Mouse (Mus musculus): ENCODE measurements around the gene Rsph14.

Rsph14 gene

GRCm38 (mm10) chr10:74933548-74934190 is 98.7 kb downstream of the Rsph14 start:
- DNase-seq (ENCODE audit: low read depth) = peak; percentile 28

DNA sequence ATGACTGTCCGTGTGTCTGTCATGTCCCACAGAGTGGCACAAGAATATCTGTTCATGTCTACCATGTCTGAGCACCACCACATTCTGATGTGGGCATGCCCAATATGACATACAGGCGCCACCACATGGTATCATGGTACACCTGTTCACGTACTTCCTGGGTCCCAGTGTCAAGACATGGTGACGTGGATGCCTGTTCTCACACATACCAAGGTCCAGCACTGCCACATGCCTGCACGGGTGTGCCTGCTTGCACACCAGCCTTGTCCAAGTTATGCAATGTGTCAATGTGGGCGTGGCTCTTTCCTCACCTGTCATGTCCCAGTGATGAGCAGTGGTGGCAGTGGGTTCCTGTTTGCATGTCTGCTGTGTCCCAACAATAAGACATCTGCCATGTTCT is 99.9 kb downstream of the Rsph14 start:
- DNase-seq (ENCODE audit: low read depth) = no peak

- DNase-seq (ENCODE audit: low read depth) = no peak
These were observed 100.8 kb downstream of the Rsph14 start for GRCm38 (mm10) chr10:74931631-74932030.

DNA sequence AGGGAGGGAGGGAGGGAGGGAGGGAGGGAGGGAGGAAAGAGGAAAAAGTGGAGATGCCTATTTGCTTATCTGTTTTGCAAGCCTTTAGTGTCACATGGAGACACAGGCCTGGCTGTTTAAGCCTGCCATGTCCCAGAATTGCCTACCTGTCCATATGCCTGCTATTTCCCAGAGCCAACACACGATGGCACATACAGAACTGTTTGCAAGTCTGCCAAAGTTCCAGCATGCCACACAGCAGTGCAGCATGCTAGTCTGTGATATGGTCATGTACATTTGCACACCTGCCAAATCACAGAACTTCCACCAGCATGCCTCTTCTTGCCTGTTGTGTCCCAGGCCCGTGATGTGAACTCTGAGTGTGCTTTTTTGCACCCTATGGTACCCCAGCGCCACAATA is 101.8 kb downstream of the Rsph14 start:
- peak; percentile 27 for DNase-seq (ENCODE audit: low read depth)

- DNase-seq (ENCODE audit: low read depth) = no peak
These were observed 102.8 kb downstream of the Rsph14 start for GRCm38 (mm10) chr10:74929578-74929977.

DNA sequence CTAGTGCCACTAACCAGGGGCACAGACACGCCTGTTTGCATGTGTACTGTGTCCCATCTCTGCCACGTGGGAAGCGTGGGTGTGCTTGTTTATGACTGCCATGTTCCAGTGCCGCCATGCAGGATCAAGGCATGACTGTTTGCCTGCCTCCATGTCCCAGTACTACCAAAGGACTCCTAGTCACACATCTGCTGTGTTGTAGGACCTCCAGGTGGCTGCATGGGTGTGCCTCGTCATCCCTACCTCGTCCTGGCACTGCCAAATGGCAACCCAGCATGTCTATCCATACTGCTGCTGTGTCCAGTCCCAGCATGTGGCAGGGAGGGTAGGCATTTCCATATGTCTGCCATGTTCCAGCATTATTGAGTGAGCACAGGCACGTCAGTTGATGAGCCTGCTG is 104.1 kb downstream of the Rsph14 start:
- no peak for DNase-seq (ENCODE audit: low read depth)

- no peak for DNase-seq (ENCODE audit: low read depth)
These were observed 107.1 kb downstream of the Rsph14 start for GRCm38 (mm10) chr10:74925324-74925723.

- no peak for DNase-seq (ENCODE audit: low read depth)
These were observed 108.1 kb downstream of the Rsph14 start for GRCm38 (mm10) chr10:74924274-74924673.

GRCm38 (mm10) chr10:74922763-74923162 is 109.6 kb downstream of the Rsph14 start:
- no peak for DNase-seq (ENCODE audit: low read depth)

DNA sequence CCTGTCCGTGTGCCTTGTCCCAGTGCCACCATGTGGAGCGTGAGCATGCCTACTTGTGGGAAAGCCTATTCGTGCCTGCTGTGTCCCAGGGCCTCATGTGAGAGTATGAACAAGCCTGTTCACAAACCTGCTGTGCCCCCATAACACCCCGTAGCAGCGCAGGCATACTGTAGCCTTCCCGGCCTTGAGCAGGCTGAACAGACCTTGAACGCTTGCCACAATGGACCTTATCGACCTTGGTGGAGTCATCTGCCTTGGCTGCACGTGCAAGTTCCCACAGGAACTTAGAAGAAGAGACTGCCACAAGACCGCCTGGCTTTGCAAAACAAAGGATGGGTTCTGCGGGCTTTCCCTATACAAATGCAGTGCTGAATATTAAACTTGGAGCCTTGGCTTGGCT is 110.8 kb downstream of the Rsph14 start:
- no peak for DNase-seq (ENCODE audit: low read depth)

DNA sequence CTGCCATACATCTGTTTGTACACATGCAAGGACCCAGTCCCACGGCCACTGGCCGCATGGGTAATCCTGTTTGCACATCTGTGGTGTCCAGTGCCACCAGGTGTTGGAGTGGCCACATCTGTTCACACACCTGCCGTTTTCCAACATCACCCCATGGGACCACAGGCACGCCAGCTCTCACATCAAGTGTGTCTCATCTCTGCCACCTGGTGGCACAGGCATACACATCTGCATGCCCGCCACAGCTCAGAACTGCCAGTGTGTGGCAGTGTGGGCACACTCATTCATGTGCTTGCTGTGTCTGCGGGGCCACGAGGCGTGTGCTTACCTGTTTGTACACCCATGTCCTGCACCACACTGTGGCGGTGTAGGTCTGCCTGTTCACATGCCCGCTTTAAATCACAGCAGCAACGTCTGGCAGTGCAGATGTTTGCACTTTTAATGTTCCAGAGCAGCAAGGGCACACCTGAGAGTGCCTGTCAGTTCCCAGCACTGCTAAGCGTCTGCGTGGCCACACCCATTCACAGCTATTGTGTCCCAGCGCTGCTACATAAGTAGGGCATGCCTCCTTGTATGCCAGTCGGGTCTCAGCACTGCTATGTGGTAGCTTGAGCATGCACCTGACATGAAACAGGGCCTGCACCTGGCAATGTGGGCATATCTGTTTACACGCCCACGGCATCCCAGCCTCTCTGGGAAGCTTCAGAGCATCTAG is 111.4 kb downstream of the Rsph14 start:
- peak; percentile 71 for DNase-seq (ENCODE audit: low read depth)

- no peak for DNase-seq (ENCODE audit: low read depth)
These were observed 113.1 kb downstream of the Rsph14 start for GRCm38 (mm10) chr10:74919277-74919676.

DNA sequence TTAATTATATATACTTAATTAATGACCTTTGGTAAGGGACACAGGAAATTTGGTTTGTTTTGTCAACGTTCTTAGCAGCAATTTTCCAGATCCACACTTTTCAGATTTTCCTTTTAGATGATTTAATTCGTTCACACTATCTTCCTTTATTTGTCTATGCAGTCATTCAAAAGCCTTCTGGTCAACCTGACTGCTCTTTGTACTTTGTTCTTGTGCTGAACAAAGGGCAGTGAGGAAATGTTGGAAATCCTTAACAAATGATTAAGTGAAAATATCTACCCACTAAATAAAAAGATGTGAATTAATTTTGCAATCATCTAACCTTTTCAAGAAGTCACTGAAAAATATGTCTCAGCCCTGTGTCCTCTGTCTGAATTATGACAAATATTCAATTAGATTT is 124.0 kb downstream of the Rsph14 start:
- no peak for DNase-seq (ENCODE audit: low read depth)

All from NIH3T3 (cell line).